Mouse (Mus musculus) bone marrow, adult 2 months (tissue): Measurements from ENCODE around the gene Caprin2.

ENCODE experiments used
- CTCF ChIP-seq: fragments of 200-500 bp; IDR thresholded peaks from 2 replicates; pipeline ENCODE4 v1.5.1; 2011; ENCODE audit warnings: low read length, control low read depth; ENCODE audit not compliant: control insufficient read depth, insufficient read depth
- POLR2A ChIP-seq: fragments of 200-500 bp; IDR thresholded peaks from 2 replicates; pipeline ENCODE4 v1.6.1; 2011; ENCODE audit warnings: low read depth, mild to moderate bottlenecking, control low read depth, low read length, borderline replicate concordance; ENCODE audit not compliant: control insufficient read depth

DNA sequence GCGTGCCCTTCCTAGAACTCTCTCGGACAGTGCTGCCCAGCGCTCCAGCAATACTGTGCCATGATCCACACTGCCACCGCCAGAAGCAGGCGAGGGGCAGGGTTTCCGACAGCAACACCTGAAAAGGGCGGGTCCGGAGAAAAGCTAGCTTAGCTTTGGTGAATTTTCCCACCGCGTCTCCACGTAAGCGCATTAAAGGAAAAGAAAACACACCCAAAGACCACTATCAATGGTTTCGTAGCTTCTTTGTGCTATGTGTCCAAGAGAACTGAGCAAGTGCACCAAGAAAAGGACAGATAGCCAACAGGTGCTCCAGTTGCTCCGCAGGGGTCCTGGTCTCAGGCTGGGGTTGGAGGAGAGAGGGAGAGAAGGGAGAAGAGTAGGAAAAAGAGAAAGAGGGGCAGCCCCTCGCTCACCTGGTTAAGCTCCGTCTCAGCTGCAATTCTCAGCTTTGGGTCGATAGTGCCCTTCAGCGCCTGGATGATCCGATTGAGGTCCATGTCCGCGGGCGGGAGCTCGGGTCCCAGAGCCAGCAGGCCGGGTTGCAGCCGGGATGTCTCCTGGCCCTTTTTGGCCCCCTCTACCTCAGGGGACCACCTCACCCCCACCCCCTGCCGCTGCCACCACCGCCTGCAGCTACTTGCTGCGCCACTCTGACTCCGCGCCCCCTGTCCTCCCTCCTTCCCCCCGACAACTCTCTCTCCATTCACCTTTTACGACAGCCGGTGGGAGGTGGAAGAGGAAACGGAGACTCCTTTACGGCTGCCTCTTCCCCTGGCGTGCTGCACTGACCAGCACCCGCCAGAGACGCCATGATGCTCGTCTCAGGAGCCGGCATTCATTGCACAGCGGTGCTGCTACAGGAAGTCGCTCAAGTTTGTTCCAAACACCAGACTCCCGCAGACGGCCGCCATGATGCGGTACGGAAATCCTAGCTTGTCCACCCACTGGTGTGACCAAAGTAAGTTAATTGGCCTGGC lies 65.0 kb downstream of the Caprin2 start, which contains the start of gene Ipo8:
- TF ChIP-seq CTCF: no peak; the same call in 1 of the 2 replicates
- peak; percentile 72; the same call in 1 of the 2 replicates for TF ChIP-seq POLR2A
